Mouse (Mus musculus) spleen, embryonic (tissue): Measurements from ENCODE around the gene Llgl1.

Experiments
- CTCF ChIA-PET: fragments of 350-600 bp; sonication (Branson Sonifier 250); formaldehyde crosslinking; loops from one replicate; lab custom pipeline; 2022; lab: Charles Lee

Gene Llgl1

GRCm38 (mm10) chr11:60726601-60727391 is 27.3 kb downstream of the Llgl1 start, which contains the start of gene Flii:
Gene Flii (minus strand): TSS chr11:60727263.
- CTCF ChIA-PET: interaction anchor here (0.5 to 0.7 kb wide), 2 partner anchors 51 to 106 kb away, joined by 3 to 4 read pairs; partner anchors contain the start of genes Smcr8 and Top3a

GRCm38 (mm10) chr11:60727392-60728140 is 28.0 kb downstream of the Llgl1 start:
- CTCF ChIA-PET: interaction anchor here (0.5 to 0.7 kb wide), 4 partner anchors 12 to 1210 kb away, joined by 3 to 4 read pairs (median 3); partner anchors contain the start of genes Smcr8 and Top3a

- CTCF ChIA-PET: no interaction called here
Observed at GRCm38 (mm10) chr11:60728260-60728761, 28.8 kb downstream of the Llgl1 start, which contains the start of gene Mief2. Gene Mief2 (plus strand): TSS chr11:60728398.

GRCm38 (mm10) chr11:60729217-60729641 is 29.7 kb downstream of the Llgl1 start:
- CTCF ChIA-PET: no interaction called here

GRCm38 (mm10) chr11:60730169-60730568 is 30.6 kb downstream of the Llgl1 start:
- CTCF ChIA-PET: no interaction called here

GRCm38 (mm10) chr11:60731251-60731650 is 31.7 kb downstream of the Llgl1 start:
- CTCF ChIA-PET: no interaction called here

GRCm38 (mm10) chr11:60734206-60734605 is 34.7 kb downstream of the Llgl1 start:
- CTCF ChIA-PET: no interaction called here

GRCm38 (mm10) chr11:60735191-60735590 is 35.7 kb downstream of the Llgl1 start:
- CTCF ChIA-PET: no interaction called here

- CTCF ChIA-PET: no interaction called here
Observed at GRCm38 (mm10) chr11:60736491-60736890, 37.0 kb downstream of the Llgl1 start.

- CTCF ChIA-PET: no interaction called here
Observed at GRCm38 (mm10) chr11:60737450-60737849, 37.9 kb downstream of the Llgl1 start.

- CTCF ChIA-PET: interaction anchor here (1.0 kb wide), 1 partner anchor 13 kb away, joined by 3 read pairs; no protein-coding TSS in a partner anchor
Observed at GRCm38 (mm10) chr11:60740321-60740720, 40.8 kb downstream of the Llgl1 start.

GRCm38 (mm10) chr11:60755570-60755969 is 56.0 kb downstream of the Llgl1 start:
- CTCF ChIA-PET: no interaction called here

GRCm38 (mm10) chr11:60761681-60762080 is 62.2 kb downstream of the Llgl1 start:
- CTCF ChIA-PET: no interaction called here
